Mouse (Mus musculus) E14TG2a.4 (cell line): ENCODE data around the gene Mfng.

ENCODE experiments used
- H3K27me3 ChIP-seq: 2 replicates; pipeline ENCODE4 v1.6.1; 2014; ENCODE audit warnings: low read length, control low read depth; ENCODE audit not compliant: insufficient read depth
- H3K36me3 ChIP-seq: 2 replicates; pipeline ENCODE4 v1.6.1; 2014; ENCODE audit warnings: low read length, control low read depth; ENCODE audit not compliant: insufficient read depth
- H3K4me1 ChIP-seq: replicated peaks from 2 replicates; pipeline ENCODE4 v1.6.1; 2014; ENCODE audit warnings: low read depth, low read length, control low read depth
- H3K4me3 ChIP-seq: replicated peaks from 2 replicates; pipeline ENCODE4 v1.5.1; 2014; ENCODE audit warnings: mild to moderate bottlenecking, low read length
- H3K9me3 ChIP-seq: 2 replicates; pipeline ENCODE4 v1.6.1; 2014; ENCODE audit warnings: low read length, control low read depth
- CTCF ChIP-seq: conservative IDR thresholded peaks from 2 replicates; pipeline ENCODE4 v1.5.1; 2014; ENCODE audit warnings: low read length
- NANOG ChIP-seq: IDR thresholded peaks from 2 replicates; pipeline ENCODE4 v1.6.1; 2014; ENCODE audit warnings: borderline replicate concordance, low read length, mixed read lengths
- POU5F1 ChIP-seq: IDR thresholded peaks from 2 replicates; pipeline ENCODE4 v1.6.1; 2014; ENCODE audit warnings: low read length, borderline replicate concordance

Mfng gene

GRCm38 (mm10) chr15:78773290-78773729, at the start of gene Mfng:
Gene Mfng, minus strand, starts transcription at chr15:78773475.
- Histone ChIP-seq H3K4me3 (peak within 1 kb of the TSS; percentile 78), H3K9me3 (no peaks in the 10 kb centered on the region), H3K4me1 (peaks cover 56% of the 10 kb centered on the region), H3K27me3 (peaks cover 13% of the 10 kb centered on the region), H3K36me3 (peaks cover 14% of the 10 kb centered on the region)
- TF ChIP-seq CTCF (no peak), NANOG (no peak), POU5F1 (no peak)

GRCm38 (mm10) chr15:78816074-78816391, 42.8 kb upstream of the Mfng start:
- peaks cover 14% of the 10 kb centered on the region for H3K27me3 ChIP-seq
- TF ChIP-seq POU5F1 = no peak
- no peak for TF ChIP-seq CTCF
- no peak for TF ChIP-seq NANOG
- H3K36me3 ChIP-seq = no peaks in the 10 kb centered on the region
- no peaks in the 10 kb centered on the region for H3K9me3 ChIP-seq
- no peak overlapping the region; the same call in 1 of the 2 replicates for H3K4me3 ChIP-seq
- peaks cover 27% of the 10 kb centered on the region for H3K4me1 ChIP-seq

DNA sequence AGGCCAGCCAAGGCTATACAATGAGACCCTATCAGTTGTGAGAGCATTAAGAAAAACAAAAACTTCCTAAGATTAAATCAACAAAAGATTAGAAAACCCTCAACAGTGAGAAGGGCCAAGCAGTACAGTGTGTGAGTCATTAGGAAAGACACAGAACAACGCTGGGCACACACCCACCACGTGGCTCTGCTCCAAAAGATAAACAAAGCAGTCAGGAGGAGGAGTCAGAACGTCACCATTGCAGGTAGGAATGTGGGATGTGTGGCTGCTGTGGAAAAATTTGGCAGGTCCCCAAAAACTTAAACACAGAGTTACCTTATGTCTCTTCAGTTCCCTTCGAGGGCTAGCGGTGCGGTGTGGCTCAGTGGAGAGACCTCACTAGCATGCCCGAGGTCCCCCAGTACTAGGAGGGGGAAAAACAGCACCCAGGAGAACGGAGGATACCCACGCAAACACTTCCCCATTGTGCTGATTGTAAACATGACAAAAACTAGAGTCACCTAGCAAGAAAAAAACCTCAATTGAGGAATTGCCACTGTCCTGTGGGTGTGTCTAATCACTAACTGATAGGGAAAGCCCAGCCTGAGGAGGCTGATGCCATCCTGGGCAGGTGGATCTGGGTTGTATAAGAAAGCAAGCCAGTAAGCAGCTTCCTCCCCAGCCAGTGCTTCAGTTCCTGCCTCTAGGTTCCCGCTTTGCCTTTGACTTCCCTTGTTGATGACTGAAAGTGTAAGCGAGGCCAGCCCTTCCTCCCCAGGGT, 42.2 kb upstream of the Mfng start:
- Histone ChIP-seq H3K36me3 (no peaks in the 10 kb centered on the region), H3K4me3 (peak overlapping the region; percentile 43; the same call in 1 of the 2 replicates), H3K27me3 (peaks cover 9% of the 10 kb centered on the region), H3K4me1 (peaks cover 31% of the 10 kb centered on the region), H3K9me3 (no peaks in the 10 kb centered on the region)
- no peak for TF ChIP-seq CTCF
- TF ChIP-seq NANOG = no peak
- TF ChIP-seq POU5F1 = no peak

DNA sequence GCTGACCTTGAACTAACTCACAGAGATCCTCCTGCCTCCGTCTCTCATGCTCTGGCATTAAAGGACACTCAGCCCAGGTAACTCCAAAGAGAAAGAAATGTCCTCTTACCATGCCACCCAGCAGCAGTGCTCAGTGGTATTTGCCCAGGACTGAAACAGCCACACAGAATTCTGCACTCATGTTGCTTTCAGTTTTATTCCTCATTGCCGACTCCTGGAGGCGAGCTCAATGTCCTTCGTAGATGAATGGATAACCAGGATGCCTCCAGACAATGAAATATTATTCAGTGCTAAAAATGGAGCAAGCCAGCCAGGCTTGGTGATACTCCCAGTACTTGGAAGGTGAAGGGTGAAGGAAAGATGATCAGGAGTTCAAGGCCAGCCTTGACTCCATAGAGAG, 40.3 kb upstream of the Mfng start:
- Histone ChIP-seq H3K9me3 (no peaks in the 10 kb centered on the region), H3K36me3 (no peaks in the 10 kb centered on the region), H3K4me3 (no peak overlapping the region), H3K27me3 (peaks cover 8% of the 10 kb centered on the region), H3K4me1 (peaks cover 47% of the 10 kb centered on the region)
- TF ChIP-seq CTCF = no peak

DNA sequence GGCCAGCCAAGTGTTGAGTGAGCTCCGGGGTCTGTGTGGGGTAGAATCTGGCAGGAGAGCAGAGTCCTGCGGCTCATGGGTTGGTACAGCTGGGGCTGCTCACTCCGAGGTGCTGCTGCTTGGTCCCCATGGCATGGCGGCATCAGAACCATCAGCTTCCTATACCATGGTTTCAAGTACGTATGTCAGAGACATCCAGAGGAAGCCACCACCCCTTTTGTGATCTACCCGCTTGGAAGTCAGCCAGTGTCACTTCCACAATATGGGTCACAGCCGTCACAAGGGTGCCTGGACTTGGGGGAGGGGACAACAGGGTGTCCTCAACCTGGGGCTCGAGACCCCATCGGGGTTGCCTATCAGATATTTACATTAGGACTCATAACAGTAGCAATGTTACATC, 36.9 kb upstream of the Mfng start:
- TF ChIP-seq CTCF (no peak), NANOG (no peak), POU5F1 (no peak)
- Histone ChIP-seq H3K4me1 (peaks cover 62% of the 10 kb centered on the region), H3K36me3 (no peaks in the 10 kb centered on the region), H3K27me3 (peaks cover 32% of the 10 kb centered on the region), H3K4me3 (0 out of 2 replicates have a peak overlapping the region, but pooled peaks have one; percentile 10), H3K9me3 (no peaks in the 10 kb centered on the region)

GRCm38 (mm10) chr15:78809739-78810138, 36.5 kb upstream of the Mfng start:
- 0 out of 2 replicates have a peak overlapping the region, but pooled peaks have one; percentile 10 for H3K4me3 ChIP-seq
- peaks cover 32% of the 10 kb centered on the region for H3K27me3 ChIP-seq
- H3K9me3 ChIP-seq = no peaks in the 10 kb centered on the region
- H3K4me1 ChIP-seq = peaks cover 63% of the 10 kb centered on the region
- TF ChIP-seq CTCF = no peak
- no peak for TF ChIP-seq NANOG
- no peak for TF ChIP-seq POU5F1
- no peaks in the 10 kb centered on the region for H3K36me3 ChIP-seq

DNA sequence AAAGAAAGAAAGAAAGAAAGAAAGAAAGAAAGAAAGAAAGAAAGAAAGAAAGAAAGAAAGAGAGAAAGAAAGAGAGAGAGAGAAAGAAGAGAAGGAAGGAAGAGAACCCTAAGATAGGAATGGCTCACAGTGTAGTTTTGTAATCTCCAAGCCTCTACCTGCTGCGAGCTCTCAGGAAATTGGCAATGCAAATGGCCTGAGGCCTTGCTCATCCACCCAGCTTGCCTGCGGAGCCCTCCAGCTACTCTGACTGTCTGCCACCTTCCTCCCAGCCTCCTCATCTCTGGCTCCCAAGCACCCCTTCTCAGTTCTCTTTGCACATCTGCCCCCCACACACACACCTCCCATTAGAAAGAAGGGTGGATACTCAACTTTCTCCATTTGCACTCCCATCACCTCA, 35.7 kb upstream of the Mfng start:
- Histone ChIP-seq H3K27me3 (peaks cover 37% of the 10 kb centered on the region), H3K4me1 (peaks cover 71% of the 10 kb centered on the region), H3K36me3 (no peaks in the 10 kb centered on the region), H3K9me3 (no peaks in the 10 kb centered on the region), H3K4me3 (no peak overlapping the region)
- no peak for TF ChIP-seq NANOG
- TF ChIP-seq CTCF = no peak
- no peak for TF ChIP-seq POU5F1

DNA sequence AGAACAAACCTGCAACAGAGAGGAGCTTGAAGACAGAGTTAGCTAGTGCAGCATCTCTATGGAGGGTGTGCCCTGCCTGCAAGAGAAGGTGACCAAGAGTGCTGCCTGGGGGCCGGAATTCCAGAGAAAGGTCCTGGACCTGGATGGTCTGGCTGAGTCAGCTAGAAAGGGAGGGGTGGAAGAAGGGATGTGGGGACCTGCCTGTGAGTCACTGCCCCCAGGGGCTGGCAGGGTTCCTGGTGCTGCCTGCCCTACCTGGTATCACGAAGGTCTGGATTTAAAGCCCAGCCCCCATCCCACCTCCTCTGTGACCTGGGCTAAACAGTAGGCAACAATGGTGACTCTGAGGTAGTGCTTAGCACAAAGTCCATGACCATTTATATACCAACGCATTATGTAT, 33.9 kb upstream of the Mfng start:
- Histone ChIP-seq H3K36me3 (no peaks in the 10 kb centered on the region), H3K27me3 (peaks cover 53% of the 10 kb centered on the region), H3K4me3 (no peak overlapping the region), H3K9me3 (no peaks in the 10 kb centered on the region), H3K4me1 (peaks cover 80% of the 10 kb centered on the region)
- TF ChIP-seq POU5F1 (no peak), NANOG (no peak), CTCF (no peak)

GRCm38 (mm10) chr15:78806614-78807013, 33.3 kb upstream of the Mfng start:
- H3K9me3 ChIP-seq = no peaks in the 10 kb centered on the region
- H3K36me3 ChIP-seq = no peaks in the 10 kb centered on the region
- H3K4me1 ChIP-seq = peaks cover 80% of the 10 kb centered on the region
- H3K4me3 ChIP-seq = no peak overlapping the region
- peaks cover 57% of the 10 kb centered on the region for H3K27me3 ChIP-seq
- TF ChIP-seq NANOG (no peak), CTCF (no peak), POU5F1 (no peak)
